Mouse (Mus musculus) MN1 (cell line): ENCODE data around the gene Mtif3.
"Not testable (repeated sequence)": the region's sequence is repeated elsewhere in the genome, so short reads cannot be mapped to it uniquely, and the experiment has no call there.

Experiments
- DNase-seq: peaks from one replicate; pipeline ENCODE4 v3.0.0-alpha.2; 2016; ENCODE audit warnings: low spot score

The Mtif3 gene

DNA sequence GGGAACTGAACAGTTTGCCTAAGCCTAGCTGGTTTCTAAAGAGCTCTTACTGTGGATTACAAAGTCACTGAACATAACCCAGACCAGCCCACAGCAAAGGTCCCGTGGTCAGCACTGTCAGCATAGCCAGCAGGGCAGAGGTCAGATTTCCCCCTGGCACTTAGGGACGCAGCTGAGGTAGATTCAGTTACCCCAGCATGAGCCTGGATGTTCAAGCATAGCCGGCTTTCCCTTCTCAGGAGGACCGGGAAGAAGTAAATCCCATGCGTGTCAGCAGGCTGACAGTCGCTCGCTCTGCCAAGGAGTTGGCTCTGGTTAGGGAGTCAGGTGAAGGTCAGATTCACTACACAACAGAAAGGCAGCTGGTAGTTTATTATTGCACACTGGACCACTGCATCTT lies 9.0 kb downstream of the Mtif3 start:
- no peak for DNase-seq

- DNase-seq = peak; percentile 83
These were observed 15.0 kb downstream of the Mtif3 start, which contains the start of gene Gtf3a for GRCm38 (mm10) chr5:146948508-146949088. Gene Gtf3a (plus strand): TSS chr5:146948657.

DNA sequence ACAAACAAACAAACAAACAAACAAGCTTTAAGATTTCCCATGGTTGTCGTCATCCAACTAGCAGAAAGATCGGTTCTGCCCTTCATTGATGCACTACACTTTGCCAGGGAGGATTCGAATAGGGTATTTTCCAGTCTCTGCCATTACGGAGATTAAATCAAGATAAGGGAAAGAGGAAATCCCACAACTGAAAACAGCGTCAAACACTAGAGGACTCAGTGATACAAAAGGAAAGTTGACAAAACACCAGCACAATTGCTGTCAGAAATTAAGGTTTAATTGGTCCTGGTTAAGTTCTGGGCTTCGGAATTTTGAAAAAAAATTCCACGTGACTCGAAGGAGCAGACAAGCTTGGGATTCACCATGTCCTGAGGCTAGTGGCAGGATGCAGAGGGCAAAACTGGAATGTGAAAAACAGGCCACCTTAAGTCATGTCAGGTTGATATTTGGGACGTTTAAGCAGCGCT lies 15.5 kb downstream of the Mtif3 start:
- no peak for DNase-seq

- no peak for DNase-seq
These were observed 16.1 kb downstream of the Mtif3 start for GRCm38 (mm10) chr5:146947497-146947896.

DNA sequence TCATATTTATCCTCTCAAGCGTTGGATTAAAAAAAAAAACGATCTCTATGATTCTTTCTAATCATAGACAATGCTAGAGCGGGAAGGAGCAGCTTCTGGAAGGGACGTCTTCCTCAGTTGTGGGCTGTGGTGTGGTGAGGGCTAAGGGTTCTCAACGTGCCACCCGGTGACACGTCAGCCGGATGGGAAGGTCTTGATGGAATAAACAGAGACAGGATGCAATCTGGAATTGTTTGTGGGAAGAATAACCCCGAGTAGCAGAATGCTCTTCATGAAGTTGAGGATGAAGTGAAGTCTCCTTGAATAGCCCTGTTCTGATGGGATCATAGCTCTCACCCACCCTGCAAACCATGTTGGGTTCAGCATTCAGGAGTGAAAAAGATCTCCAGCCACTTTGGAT lies 16.9 kb downstream of the Mtif3 start:
- DNase-seq = no peak

GRCm38 (mm10) chr5:146944568-146944967 lies 19.0 kb downstream of the Mtif3 start:
- DNase-seq = no peak

DNA sequence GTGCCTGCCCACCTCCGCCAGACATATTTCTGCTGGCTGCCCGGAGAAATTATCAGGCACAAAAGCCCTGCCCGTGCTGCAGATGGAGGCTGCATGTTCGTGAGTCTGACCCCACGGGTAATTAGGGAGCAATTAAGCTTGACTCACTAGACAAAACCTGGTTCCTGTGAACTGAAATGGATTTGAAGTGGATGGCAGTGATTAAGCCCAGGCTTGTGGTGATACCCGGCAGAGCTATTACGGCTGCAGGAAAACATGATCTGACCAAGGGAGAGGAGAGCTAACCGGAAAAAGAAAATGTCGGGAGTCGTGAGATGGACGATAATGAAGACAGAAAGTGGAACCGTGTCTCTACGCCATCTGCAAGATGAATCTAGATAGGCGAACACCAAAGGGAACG lies 20.6 kb downstream of the Mtif3 start:
- DNase-seq = peak; percentile 55

GRCm38 (mm10) chr5:146941939-146942338 lies 21.7 kb downstream of the Mtif3 start:
- not testable (repeated sequence) for DNase-seq

DNA sequence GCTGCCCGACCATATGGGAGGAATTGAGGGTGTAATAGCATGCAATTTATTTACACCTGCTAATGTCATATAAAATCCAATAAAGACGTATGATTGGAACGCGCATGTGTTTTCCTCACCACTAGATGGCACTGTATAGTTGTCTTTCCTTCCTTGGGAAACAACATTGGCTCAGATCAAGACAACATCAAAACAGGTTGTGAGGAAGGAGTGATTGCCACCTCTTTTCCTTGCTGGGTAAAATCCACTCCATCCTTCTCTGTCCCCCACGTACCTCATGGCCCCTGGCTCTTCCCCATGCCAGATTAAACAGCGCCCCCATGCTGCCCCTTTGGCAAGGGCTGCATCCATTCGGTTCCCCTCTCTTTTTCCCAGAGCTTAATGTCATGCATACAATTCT lies 23.4 kb downstream of the Mtif3 start:
- peak; percentile 77 for DNase-seq

GRCm38 (mm10) chr5:146939109-146939796 lies 24.3 kb downstream of the Mtif3 start:
- DNase-seq = no peak

DNA sequence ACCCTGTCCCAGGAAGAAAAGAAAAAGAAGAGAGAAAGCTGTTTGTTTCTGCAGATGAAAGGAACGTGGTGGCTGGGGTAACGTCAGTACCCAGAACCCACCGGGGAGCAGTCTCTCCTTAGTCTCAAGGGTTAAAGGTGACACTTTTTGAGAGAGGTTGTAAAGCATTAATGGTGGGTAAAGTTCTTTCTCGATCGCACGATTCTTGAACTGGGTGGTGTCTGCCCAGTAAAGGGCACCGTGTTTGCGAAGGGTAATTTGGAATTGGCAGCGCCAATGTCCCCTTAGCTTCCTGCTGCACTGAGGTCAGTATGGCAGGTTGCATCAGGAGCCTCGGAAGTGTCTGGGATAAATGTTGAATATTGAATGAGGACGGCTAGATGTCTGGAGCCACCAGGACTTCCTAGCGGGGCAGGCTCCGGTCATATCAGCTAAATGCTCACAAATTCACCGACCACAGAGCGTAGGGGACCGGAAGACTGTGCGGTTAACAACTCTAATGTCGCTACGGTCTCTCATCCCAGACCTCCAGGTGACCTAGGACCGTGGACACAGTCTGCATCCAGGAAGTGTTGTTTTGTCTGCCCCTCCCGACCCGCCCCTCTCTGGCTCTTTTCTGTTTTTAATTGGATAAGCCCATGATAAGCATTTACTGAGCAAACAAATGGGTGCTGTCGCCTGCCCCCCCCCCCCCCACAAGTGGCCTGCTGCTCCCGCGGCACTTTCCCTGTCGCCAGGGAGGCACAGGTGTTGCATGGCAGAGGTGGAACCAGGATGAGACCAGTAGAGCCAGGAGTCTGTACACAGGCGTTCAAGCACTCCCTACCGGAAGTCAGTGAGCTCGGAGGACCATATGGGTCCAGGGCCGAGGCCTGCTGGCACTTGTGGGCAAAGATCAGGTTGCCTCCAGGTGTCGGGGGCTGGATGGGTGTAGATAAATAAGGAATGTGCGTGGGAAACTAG lies 25.8 kb downstream of the Mtif3 start:
- no peak for DNase-seq

GRCm38 (mm10) chr5:146933466-146933865 lies 30.1 kb downstream of the Mtif3 start:
- DNase-seq = no peak

DNA sequence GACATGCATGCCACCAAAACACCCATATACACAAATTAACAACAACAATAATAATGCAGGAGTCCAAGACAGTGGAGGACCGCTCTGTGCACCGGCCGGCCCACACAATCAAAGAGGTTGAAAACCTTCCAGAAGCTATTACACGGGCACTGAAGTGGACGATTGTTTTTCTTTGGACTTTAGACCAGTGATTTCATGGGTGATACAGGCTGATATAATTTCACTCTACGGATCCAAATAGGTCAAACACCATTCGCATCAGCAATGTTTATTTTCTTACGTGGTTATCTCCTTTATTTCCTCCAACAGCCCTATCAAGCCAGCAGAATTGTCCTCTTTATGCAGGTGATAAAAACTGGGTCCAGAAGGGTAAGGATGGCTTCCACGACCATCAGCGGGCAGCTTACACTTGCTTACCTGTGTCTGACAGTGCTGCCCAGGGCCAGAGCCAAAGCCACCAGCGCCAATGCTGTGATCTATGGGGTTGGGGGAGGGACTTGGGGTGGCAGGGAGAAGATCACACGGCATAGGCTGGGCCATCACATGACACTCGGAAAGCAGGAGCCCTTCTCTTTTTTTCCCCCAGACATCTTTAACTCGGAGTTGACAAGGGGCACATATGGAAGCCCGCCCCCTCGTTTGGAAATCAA lies 31.6 kb downstream of the Mtif3 start:
- no peak for DNase-seq

GRCm38 (mm10) chr5:146931422-146931821 lies 32.2 kb downstream of the Mtif3 start:
- no peak for DNase-seq

- no peak for DNase-seq
These were observed 36.9 kb downstream of the Mtif3 start for GRCm38 (mm10) chr5:146926673-146927072.

DNA sequence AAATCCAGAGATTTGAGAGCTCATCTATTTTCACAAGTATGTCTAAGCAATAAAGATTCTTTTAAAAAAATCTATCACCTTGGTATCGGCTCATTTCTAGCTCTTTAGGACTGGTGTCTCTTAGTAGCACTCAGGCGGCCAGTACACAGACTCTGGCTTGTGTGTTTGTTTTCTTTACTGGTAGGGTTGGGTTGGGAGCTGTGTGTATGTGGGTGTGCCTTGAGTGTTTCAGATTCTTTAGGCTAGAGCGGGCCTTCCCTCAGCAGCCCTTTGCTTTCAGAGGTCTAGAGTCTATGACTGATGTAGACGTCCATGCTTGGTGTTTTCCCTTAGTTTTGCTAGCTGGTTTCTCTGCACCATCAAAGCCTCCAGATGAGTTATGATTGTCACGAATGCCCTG lies 40.1 kb downstream of the Mtif3 start:
- DNase-seq = no peak

DNA sequence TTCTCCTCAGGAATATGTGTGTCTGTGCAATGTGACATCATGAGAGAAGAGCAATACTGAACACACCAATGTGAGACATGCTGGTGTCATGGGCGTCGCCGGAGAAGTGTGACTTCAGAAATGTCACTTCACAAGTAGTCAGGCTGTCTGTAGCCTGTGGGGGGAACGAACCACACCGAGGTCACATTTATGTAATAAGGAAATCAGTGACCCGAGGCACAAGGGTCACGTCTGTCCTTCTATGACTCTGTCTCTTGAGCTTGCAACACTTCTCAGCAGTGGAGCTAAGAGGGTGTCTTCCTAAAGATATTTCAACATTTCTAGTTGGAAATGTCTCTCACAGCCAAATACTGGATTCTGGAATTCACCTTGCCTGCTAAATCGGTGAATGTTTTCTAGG lies 42.4 kb downstream of the Mtif3 start:
- DNase-seq = no peak

DNA sequence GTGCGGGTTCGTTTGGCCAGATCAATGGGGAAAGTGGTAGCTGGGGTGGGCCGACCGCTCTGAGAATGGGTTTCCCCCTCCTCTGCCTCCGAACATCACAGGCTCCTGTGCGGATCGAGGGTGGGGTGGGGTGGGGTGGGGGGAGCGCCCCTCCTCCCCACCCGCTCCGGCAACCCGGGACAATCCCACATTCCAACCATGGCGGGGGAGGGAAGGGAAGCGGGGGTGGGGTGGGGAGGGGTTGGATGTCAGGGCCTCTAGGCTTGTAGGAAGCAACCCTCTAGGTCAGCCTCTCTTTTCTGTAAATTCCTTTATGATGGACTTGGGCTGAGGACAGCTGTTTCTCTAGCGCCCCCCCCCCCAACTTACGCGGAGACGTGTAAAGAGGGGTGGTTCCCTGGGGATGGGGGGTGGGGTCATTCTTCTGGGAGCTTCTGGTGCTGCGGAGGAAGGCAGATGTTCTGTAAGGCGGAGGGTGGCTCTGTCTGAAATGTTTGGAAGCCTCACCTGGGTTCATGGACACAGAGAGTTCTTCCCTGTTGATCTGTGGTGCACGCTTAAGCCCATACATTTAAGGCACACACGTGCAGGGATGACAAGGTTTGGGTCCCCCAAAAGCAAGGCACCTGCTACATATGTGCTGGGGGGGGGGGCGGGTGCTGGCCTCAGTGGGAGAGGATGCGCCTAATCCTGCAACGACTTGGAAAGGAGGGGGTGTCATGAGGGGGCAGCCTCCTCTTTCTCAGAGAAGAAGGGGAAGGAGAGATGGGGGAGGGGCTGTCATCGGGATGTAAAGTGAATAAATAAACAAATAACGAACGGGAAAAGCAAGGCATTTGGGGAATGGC lies 43.1 kb downstream of the Mtif3 start:
- no peak for DNase-seq

DNA sequence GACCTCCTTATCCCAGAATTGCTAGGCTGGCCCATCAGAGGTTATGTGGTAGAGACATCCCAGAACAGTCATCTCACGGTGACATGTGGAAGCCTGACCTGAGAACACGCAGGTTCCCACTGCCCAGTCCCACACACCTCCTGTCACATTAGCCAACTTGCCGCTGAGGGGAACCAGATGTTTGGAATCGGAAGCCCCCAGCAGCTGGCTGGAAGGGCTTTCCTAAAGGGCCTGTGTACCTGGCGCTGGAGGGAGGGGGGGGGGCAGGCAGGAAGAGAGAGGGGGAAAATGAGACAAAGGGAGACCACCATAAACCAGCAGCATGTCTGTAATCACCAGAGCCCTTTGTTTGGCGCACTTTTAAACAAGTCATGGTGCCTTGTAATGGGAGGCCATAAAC lies 43.7 kb downstream of the Mtif3 start:
- DNase-seq = no peak

DNA sequence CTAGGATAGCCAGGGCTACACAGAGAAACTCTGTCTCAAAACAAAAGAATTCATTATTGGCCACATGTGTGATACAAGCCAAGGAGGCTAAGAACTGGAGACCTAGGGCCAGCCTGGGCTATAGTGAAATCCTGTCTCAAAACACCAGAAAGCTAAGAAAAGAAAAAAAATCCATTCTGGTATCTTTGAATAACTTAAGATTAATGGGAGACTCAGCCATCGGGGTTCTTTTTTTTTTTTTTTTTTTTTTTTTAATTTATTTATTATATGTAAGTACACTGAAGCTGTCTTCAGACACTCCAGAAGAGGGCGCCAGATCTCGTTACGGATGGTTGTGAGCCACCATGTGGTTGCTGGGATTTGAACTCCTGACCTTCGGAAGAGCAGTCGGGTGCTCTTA lies 46.2 kb downstream of the Mtif3 start:
- not testable (repeated sequence) for DNase-seq

DNA sequence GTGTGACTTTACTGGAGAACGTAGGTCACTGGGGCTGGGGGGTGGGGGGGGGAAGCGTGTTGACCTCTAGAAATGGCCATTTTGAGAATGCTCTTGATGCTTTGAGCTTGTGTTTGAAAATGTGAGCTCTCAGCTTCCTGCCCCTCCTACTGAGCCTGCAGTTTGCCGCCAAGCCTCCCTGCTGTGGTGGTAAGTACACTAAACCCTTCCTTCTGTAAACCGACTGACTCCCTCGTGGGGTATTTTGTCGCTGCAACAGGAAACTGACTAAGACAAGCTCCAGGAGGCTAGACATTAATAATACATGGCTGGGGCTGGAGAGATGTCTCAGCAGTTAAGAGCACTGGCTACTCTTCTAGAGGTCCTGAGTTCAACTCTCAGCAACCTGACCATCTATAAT lies 46.8 kb downstream of the Mtif3 start:
- no peak for DNase-seq
